Mouse (Mus musculus) ES-Bruce4 (cell line): ENCODE data around the gene Mesp1.

ENCODE experiments used
- CTCF ChIP-seq: IDR thresholded peaks from one replicate; pipeline ENCODE4 v1.8.1; 2011; ENCODE audit warnings: low read depth, low read length
- POLR2A ChIP-seq: IDR thresholded peaks from one replicate; pipeline ENCODE4 v1.8.1; 2011; ENCODE audit warnings: low read length; ENCODE audit not compliant: insufficient read depth

DNA sequence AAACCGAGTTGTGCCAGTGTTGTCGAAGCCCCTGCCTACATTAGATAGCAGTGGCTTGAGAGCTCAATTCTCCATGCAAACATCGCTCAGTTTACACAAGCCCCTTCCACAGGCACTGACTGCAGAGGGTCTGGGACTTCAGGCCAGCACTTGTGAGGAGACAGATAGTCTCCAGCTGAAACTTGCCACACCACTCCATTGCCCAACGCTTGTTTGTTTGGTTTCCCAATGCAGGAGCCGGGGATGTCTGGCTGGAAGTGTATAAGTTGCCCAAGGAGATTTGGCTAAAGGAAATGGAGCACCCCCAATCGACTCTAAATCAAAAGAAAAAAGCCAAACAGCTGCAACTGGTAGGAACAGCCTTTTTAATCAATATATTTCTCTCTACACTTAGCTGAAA, 35.4 kb downstream of the Mesp1 start:
- TF ChIP-seq POLR2A (no peak), CTCF (no peak)
